Mouse (Mus musculus) heart, embryonic 10.5 days (tissue): ENCODE data around the gene Krt71. TPM values are rescaled to one million over a fixed set of nuclear protein-coding genes. Genes with fewer than 3 reads are reported as not detected.

Experiments
- DNase-seq: peaks from one replicate; pipeline ENCODE4 v3.0.0-alpha.2; 2017; ENCODE audit warnings: low spot score
- H3K27ac ChIP-seq: fragments of 300-500 bp; sonication (generic); 2 replicates; pipeline ENCODE4 v1.5.1; 2016; ENCODE audit warnings: mild to moderate bottlenecking
- H3K27me3 ChIP-seq: fragments of 300-500 bp; sonication (generic); 2 replicates; pipeline ENCODE4 v1.6.1; 2016; ENCODE audit warnings: mild to moderate bottlenecking; ENCODE audit not compliant: poor library complexity, insufficient read depth, severe bottlenecking
- H3K36me3 ChIP-seq: fragments of 300-500 bp; sonication (generic); 2 replicates; pipeline ENCODE4 v1.6.1; 2016; ENCODE audit warnings: mild to moderate bottlenecking, moderate library complexity
- H3K4me1 ChIP-seq: fragments of 300-500 bp; sonication (generic); 2 replicates; pipeline ENCODE4 v1.6.1; 2016; ENCODE audit warnings: mild to moderate bottlenecking
- H3K4me3 ChIP-seq: fragments of 300-500 bp; sonication (generic); 2 replicates; pipeline ENCODE4 v1.5.1; 2016; ENCODE audit warnings: mild to moderate bottlenecking, moderate library complexity
- H3K9me3 ChIP-seq: fragments of 300-500 bp; sonication (generic); 2 replicates; pipeline ENCODE4 v1.6.1; 2016; ENCODE audit warnings: mild to moderate bottlenecking, moderate library complexity
- WGBS: fragments of 180-500 bp; shearing (Covaris S2); methylation state at CpG from one replicate; pipeline ENCODE4 v1.1.7; 2016; 5-methylcytosine and 5-hydroxymethylcytosine counted together
- polyA plus RNA-seq: library from polyadenylated mRNA; unstranded; fragments of >200 nt; fragmentation: Nextera tagmentation; extraction: Ambion mirVana; gene quantifications from 2 replicates; pipeline ENCODE4 v1.2.1, GENCODE M21; 2016

Krt71 gene
- polyA plus RNA-seq, result not detected in 2 replicates

DNA sequence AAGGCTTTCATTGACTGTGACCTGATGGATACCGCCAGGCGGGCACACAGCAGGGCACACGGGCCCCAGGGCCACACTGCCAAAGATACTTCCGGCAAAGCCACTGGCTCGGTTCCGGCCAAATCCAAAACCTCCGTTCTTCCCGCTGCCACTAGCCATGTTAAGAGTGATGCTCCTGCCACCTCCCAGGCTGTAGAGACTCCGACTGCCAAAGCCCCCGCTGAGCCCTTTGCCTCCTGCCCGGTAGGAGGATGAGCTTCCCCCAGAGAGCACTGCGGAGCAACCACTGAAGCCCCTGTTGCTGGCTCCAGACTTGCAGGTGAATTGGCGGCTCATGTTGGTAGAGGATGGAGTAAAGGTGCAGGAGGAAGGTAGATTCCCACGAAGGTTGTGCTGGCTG lies at the start of gene Krt71:
Krt71 (minus strand) TSS at position 399 of the 400 bp plus-strand sequence.
- Histone ChIP-seq H3K9me3 (no peaks in the 10 kb centered on the region), H3K27me3 (peaks cover 50% of the 10 kb centered on the region), H3K36me3 (no peaks in the 10 kb centered on the region), H3K27ac (no peak within 1 kb of the TSS), H3K4me3 (no peak within 1 kb of the TSS), H3K4me1 (peaks cover 15% of the 10 kb centered on the region)
- WGBS, result 52% methylated on average over 14 of the region's 14 CpGs
- DNase-seq, result no peak

DNA sequence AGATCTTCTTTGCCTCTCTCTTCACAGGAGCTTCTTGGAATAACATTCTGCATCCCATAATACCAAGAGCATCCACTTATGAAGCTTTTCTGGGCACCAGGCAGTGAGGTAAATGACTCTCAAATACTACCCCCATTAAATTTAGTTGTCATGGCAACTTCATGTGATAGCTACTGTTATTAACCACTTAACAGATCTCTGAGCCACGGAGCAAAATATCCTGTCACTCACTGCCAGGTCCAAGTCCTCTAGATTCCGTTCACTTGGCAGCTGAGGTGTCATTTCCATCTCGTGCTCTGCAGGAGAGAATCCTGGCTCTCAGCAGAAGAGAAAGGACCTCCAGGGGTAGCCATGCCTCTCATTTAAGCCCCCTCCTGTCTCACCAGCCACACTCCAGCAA lies 48.0 kb upstream of the Krt71 start:
- Histone ChIP-seq H3K27ac (no peak overlapping the region), H3K4me1 (no peaks in the 10 kb centered on the region), H3K27me3 (peaks cover 35% of the 10 kb centered on the region), H3K4me3 (no peak overlapping the region), H3K9me3 (no peaks in the 10 kb centered on the region), H3K36me3 (no peaks in the 10 kb centered on the region)
- WGBS, result 26% methylated on average over 3 of the region's 3 CpGs
- DNase-seq, result no peak

DNA sequence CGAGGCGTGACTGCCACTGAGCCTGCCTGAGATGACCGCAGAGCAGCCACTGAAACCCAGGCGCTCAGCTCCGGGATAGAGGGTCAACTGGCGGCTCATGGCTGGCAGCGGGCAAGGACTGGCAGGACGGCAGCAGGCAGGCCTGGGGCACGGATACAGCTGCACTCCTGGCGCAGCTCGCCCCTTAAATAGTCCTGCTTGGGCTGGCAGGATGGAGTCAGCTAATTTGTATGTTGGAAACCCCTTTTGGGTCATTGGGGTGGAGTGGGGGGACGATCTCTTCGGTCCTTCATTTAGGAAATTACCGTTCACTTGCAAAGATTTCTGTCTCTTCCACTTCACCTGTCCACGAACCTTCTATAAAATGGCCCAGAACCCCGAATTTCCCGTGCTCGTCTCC lies 43.5 kb upstream of the Krt71 start, which contains the start of gene Krt72:
Krt72 (minus strand) TSS at position 101 of the 400 bp plus-strand sequence.
- H3K9me3 ChIP-seq, result no peaks in the 10 kb centered on the region
- no peaks in the 10 kb centered on the region for H3K4me1 ChIP-seq
- WGBS, result 81% methylated on average over 18 of the region's 18 CpGs
- peaks cover 29% of the 10 kb centered on the region for H3K27me3 ChIP-seq
- H3K36me3 ChIP-seq, result no peaks in the 10 kb centered on the region
- H3K4me3 ChIP-seq, result no peak within 1 kb of the TSS
- no peak within 1 kb of the TSS for H3K27ac ChIP-seq
- DNase-seq, result no peak

DNA sequence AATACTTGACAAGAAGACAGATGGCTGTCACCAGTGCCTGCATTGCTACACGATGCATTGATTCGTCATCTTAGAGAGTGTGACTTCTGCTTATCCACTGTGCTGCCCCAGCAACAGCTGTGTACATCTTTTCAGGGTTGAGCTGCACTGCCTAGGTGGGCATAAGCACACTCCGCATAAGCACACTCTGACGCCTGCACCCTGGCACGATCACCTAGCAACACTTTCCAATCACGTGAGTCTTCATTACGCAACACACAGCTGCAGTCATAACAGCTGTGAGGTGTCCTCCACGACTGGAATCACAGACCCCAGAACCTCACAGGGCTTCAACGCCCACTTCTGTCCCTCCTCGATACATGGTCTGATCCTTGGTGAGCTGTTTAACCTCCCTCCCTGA lies 30.5 kb upstream of the Krt71 start:
- Histone ChIP-seq H3K36me3 (no peaks in the 10 kb centered on the region), H3K27ac (no peak overlapping the region), H3K4me3 (no peak overlapping the region), H3K4me1 (no peaks in the 10 kb centered on the region), H3K9me3 (no peaks in the 10 kb centered on the region), H3K27me3 (peaks cover 57% of the 10 kb centered on the region)
- no peak for DNase-seq
- 85% methylated on average over 10 of the region's 10 CpGs for WGBS

DNA sequence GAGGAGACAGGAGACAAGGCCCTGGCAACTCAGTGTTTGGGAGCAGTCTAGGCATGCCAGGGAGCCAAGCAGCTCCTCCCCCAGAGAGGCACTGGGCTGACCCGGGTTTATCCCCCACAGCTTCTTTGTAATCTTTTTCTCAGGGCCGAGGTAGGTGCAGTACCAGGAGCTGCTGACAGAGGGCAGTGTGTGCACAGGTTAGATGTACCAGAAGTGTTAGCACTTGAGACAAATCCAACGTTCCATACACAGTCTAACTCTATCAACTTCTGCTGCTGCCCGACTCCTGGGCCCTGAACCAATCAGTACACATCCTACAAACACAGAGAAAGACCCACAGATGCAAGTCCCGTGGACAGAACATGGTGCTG lies 29.8 kb upstream of the Krt71 start:
- 8% methylated on average over 5 of the region's 5 CpGs for WGBS
- peak; percentile 84 for DNase-seq
- Histone ChIP-seq H3K27me3 (peaks cover 55% of the 10 kb centered on the region), H3K4me3 (no peak overlapping the region), H3K27ac (no peak overlapping the region), H3K36me3 (no peaks in the 10 kb centered on the region), H3K4me1 (no peaks in the 10 kb centered on the region), H3K9me3 (no peaks in the 10 kb centered on the region)

DNA sequence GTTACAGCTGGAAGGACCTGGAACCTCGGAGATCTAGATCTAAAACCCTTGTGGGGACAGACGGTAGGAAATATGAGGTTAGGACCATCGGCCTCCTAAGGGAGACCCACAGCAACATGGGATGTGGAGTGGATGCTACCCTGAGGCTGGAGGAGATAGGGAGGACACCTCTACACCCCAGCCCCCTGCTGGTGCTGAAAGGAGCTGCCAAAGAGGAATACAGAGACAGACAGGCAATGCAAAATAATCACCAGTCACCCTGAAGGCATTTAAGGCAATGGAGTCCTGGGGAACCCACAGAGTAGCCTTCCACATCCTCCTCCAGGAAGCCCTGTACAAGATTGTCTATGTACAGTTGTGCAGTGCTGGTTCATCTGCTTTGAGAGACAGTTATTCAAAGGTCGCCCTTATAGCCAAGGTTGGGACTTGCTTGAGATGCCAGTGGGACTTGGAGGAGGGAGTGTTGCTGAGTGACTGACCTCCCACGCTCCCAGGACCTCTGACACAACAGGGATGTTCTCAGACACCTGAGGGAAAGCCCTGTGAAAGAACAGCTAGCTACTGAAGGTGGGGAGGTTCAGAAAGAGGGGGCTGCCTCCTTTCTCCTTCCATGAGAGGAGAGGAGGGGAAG lies 29.3 kb upstream of the Krt71 start:
- Histone ChIP-seq H3K27me3 (peaks cover 57% of the 10 kb centered on the region), H3K9me3 (no peaks in the 10 kb centered on the region), H3K36me3 (no peaks in the 10 kb centered on the region), H3K27ac (no peak overlapping the region), H3K4me3 (no peak overlapping the region), H3K4me1 (no peaks in the 10 kb centered on the region)
- 64% methylated on average over 5 of the region's 5 CpGs for WGBS
- DNase-seq, result no peak

DNA sequence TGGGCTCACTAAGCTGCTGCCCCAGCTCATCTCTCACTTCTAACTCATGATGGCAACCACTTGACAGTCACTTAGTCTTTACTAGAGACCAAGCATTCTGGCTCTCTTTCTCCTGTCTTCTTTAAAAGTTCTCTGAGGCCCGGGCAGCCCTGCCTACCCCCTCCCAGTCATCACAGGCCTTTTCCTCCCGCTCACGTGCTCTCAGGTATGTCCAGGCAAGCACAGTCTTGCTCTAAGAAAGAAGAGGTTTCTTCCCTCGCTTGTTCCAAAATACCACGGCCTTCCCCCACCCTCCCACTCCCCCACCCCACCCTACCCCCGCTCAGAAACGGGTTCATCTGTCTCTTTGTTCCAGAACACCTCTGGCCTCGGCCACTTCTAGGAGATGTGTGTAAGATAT lies 27.3 kb upstream of the Krt71 start:
- H3K36me3 ChIP-seq, result no peaks in the 10 kb centered on the region
- WGBS, result 43% methylated on average over 8 of the region's 8 CpGs
- DNase-seq, result no peak
- H3K4me1 ChIP-seq, result no peaks in the 10 kb centered on the region
- H3K27me3 ChIP-seq, result peaks cover 72% of the 10 kb centered on the region
- H3K9me3 ChIP-seq, result no peaks in the 10 kb centered on the region
- H3K4me3 ChIP-seq, result no peak overlapping the region
- H3K27ac ChIP-seq, result no peak overlapping the region

DNA sequence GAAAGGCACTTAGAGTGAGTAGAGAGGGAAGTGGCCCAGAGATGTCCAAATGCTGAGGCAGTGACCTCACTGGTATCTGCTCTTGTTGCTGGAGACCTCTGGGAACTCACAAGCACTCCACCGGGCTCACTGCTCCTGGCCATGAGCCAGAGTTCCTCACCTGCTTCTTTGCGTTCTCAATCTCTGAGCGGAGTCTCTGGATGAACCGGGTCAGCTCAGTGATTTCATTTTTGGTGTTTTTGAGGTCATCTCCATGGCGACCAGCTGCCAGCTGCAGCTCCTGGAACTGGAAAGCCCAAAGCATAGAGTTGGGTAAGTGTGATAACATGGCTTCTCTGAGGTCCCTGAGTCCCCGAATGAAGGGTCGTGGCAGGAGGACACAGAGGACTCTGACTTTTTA lies 5.1 kb downstream of the Krt71 start:
- Histone ChIP-seq H3K4me3 (no peak overlapping the region), H3K9me3 (no peaks in the 10 kb centered on the region), H3K4me1 (no peaks in the 10 kb centered on the region), H3K36me3 (no peaks in the 10 kb centered on the region), H3K27me3 (peaks cover 72% of the 10 kb centered on the region), H3K27ac (no peak overlapping the region)
- no peak for DNase-seq
- 77% methylated on average over 7 of the region's 7 CpGs for WGBS

DNA sequence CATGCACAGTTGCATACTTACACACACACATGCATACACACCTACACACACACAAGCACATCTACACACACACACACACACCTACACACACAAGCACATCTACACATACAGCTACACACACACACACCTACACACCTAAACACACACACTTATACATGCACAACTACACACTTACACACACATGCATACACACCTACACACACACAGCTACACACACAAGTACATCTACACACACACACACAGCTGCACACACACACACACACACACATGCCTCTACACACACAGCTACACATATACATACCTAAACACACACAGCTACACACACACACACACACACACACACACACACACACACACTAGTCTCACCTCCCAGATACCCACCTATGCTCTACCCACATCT lies 12.3 kb downstream of the Krt71 start:
- H3K36me3 ChIP-seq, result no peaks in the 10 kb centered on the region
- no peaks in the 10 kb centered on the region for H3K9me3 ChIP-seq
- no peaks in the 10 kb centered on the region for H3K4me1 ChIP-seq
- H3K27me3 ChIP-seq, result peaks cover 20% of the 10 kb centered on the region
- H3K27ac ChIP-seq, result no peak overlapping the region
- no peak overlapping the region for H3K4me3 ChIP-seq
- no peak for DNase-seq

DNA sequence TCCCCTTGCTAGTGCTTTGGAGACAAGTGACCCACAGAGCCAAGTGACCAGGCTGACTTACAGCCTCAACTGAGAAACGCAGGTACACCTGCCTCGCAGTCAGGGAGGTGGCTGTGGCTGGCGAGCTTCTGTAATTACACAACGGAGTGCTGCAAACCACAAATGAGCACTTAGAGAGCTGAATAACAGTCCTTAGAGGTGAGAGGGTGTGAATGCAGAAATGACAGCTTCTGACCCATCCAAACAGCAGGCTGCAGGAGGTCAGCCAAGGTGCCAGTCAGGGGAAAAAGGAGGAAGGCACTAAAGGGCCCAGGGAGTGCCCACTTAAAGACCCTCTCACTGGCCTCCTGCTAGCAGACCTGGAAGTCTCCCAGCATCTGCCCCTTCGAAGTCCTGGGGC lies 18.2 kb downstream of the Krt71 start:
- no peaks in the 10 kb centered on the region for H3K36me3 ChIP-seq
- no peak overlapping the region for H3K4me3 ChIP-seq
- H3K27ac ChIP-seq, result no peak overlapping the region
- no peaks in the 10 kb centered on the region for H3K9me3 ChIP-seq
- WGBS, result 34% methylated on average over 5 of the region's 5 CpGs
- peaks cover 18% of the 10 kb centered on the region for H3K27me3 ChIP-seq
- DNase-seq, result no peak
- H3K4me1 ChIP-seq, result no peaks in the 10 kb centered on the region

DNA sequence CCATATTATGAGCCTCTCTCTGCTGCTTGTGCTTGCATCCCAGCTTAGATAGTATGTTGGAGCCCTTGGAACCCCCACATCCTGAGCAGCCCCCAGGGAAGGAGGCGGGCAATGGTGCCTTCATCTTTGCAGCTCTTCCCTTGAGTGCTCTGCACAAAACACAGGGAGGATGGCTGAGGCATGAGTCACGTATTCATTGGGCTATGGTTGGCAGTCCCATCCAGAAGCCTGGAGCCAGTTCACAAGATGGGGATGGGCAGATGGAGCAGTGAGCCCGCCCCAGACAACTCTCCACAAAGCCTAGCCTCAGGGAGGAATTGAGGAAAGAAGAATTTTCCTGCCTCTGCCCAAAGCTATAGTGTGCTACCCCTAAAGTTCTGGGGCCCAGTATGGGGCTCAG lies 27.1 kb downstream of the Krt71 start:
- no peaks in the 10 kb centered on the region for H3K36me3 ChIP-seq
- H3K9me3 ChIP-seq, result no peaks in the 10 kb centered on the region
- H3K4me1 ChIP-seq, result no peaks in the 10 kb centered on the region
- no peak overlapping the region for H3K27ac ChIP-seq
- 61% methylated on average over 3 of the region's 3 CpGs for WGBS
- H3K27me3 ChIP-seq, result peaks cover 13% of the 10 kb centered on the region; the same call in 1 of the 2 replicates
- no peak overlapping the region for H3K4me3 ChIP-seq
- no peak for DNase-seq

DNA sequence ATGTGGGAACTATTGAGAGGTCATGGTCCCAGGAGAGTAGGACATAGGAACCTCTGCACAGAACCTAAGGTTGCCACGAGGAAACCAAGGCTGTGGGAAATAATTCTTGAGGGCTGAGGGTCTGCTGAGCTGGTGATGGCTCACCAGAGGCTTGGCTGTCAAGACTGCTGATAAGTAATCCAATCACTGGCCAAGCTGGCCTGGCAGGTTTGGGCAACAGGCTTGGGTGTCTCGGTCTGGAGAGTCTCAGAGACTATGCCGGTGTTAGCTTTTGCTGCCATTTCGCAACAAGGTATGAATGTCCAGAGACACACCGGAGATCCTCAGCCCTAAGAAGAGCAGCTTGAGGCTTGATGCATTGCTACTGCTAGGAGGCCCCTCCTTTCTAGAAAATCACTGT lies 28.6 kb downstream of the Krt71 start:
- no peak for DNase-seq
- Histone ChIP-seq H3K4me1 (no peaks in the 10 kb centered on the region), H3K9me3 (no peaks in the 10 kb centered on the region), H3K36me3 (no peaks in the 10 kb centered on the region), H3K4me3 (no peak overlapping the region), H3K27me3 (peaks cover 13% of the 10 kb centered on the region; the same call in 1 of the 2 replicates), H3K27ac (no peak overlapping the region)
- 63% methylated on average over 5 of the region's 5 CpGs for WGBS

DNA sequence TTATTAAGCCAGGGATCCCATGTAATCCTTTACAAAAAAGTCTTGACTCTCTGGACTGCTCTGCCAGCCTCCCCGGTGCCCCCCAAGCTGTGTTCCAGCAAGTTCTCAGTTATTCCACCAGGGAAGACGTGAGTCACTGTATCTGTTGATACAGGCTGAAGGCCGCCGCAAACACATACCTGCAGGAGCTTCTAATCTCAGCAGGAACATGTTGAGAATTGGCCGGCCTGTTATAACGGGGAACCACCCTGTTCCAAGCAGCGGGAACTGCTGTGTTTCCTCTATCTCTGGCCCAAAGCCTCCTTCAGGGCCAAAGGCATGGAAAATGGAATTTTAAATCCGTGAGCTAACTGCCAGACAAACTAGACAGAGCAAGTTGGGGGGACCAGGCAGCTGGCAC lies 29.2 kb downstream of the Krt71 start:
- Histone ChIP-seq H3K4me3 (no peak overlapping the region), H3K9me3 (no peaks in the 10 kb centered on the region), H3K27me3 (peaks cover 13% of the 10 kb centered on the region; the same call in 1 of the 2 replicates), H3K36me3 (no peaks in the 10 kb centered on the region), H3K27ac (no peak overlapping the region), H3K4me1 (no peaks in the 10 kb centered on the region)
- no peak for DNase-seq
- 69% methylated on average over 8 of the region's 8 CpGs for WGBS

DNA sequence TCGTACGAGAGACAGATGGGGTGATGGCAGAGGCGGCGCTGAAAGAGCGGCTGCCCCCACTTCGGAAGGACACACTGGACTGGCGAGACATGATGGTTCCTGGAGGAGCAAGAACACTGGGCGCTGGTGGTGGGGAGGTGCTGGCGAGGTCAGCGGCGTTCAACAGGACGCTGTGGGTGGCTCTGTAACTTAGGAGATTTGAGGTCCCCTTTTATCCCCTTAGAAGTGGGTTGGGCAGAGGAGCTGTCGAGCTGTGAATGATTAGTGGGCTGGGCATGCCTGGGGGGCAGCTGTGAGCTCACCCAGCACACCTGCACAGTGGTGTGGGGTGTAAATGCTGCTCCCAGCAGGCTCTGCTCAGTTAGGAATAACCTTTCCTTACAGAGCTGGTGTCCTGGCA lies 30.2 kb downstream of the Krt71 start, which contains the start of gene Krt5:
Krt5 (minus strand) TSS at position 179 of the 400 bp plus-strand sequence.
- Histone ChIP-seq H3K27me3 (peaks cover 19% of the 10 kb centered on the region), H3K4me3 (no peak within 1 kb of the TSS), H3K4me1 (no peaks in the 10 kb centered on the region), H3K9me3 (no peaks in the 10 kb centered on the region), H3K36me3 (no peaks in the 10 kb centered on the region), H3K27ac (no peak within 1 kb of the TSS)
- no peak for DNase-seq
- 62% methylated on average over 13 of the region's 13 CpGs for WGBS
